Mouse (Mus musculus) liver, embryonic 16.5 days (tissue): ENCODE results near the gene Cdc42bpa. TPM values are rescaled to one million over a fixed set of nuclear protein-coding genes. Genes with fewer than 3 reads are reported as not detected.

Experiments
- ATAC-seq: fragments of 200-750 bp; cut with Nextera tagmentation; 2 replicates; pipeline ENCODE4 v1.8.0; 2017; ENCODE audit warnings: low read depth, mild to moderate bottlenecking, moderate number of reproducible peaks, moderate library complexity
- H3K27ac ChIP-seq: fragments of 300-500 bp; sonication (generic); 2 replicates; pipeline ENCODE4 v1.5.1; 2014; ENCODE audit warnings: mild to moderate bottlenecking, low read length
- H3K27me3 ChIP-seq: fragments of 300-500 bp; sonication (generic); 2 replicates; pipeline ENCODE4 v1.6.1; 2014; ENCODE audit warnings: low read depth, low read length, mixed read lengths; ENCODE audit not compliant: control insufficient read depth, insufficient read depth
- H3K36me3 ChIP-seq: fragments of 300-500 bp; sonication (generic); 2 replicates; pipeline ENCODE4 v1.6.1; 2014; ENCODE audit warnings: mild to moderate bottlenecking; ENCODE audit not compliant: control insufficient read depth, insufficient read depth
- H3K4me1 ChIP-seq: fragments of 300-500 bp; sonication (generic); 2 replicates; pipeline ENCODE4 v1.6.1; 2014; ENCODE audit warnings: low read depth, low read length, mixed read lengths; ENCODE audit not compliant: control insufficient read depth
- H3K4me2 ChIP-seq: fragments of 300-500 bp; sonication (generic); 2 replicates; pipeline ENCODE4 v1.6.1; 2014; ENCODE audit warnings: low read depth, low read length, mixed read lengths
- H3K4me3 ChIP-seq: fragments of 300-500 bp; sonication (generic); 2 replicates; pipeline ENCODE4 v1.5.1; 2014; ENCODE audit warnings: low read depth, mild to moderate bottlenecking, low read length
- H3K9ac ChIP-seq: fragments of 300-500 bp; sonication (generic); 2 replicates; pipeline ENCODE4 v1.6.1; 2014; ENCODE audit warnings: low read depth, low read length
- H3K9me3 ChIP-seq: fragments of 300-500 bp; sonication (generic); replicated peaks from 2 replicates; pipeline ENCODE4 v1.6.1; 2016; ENCODE audit warnings: low read length; ENCODE audit not compliant: control insufficient read depth
- WGBS: fragments of 180-500 bp; shearing (Covaris S2); extraction: QIAGEN DNeasy Blood & Tissue Kit; methylation state at CpG from one replicate; pipeline ENCODE4 v1.1.7; 2014; ENCODE audit not compliant: insufficient replicate concordance; 5-methylcytosine and 5-hydroxymethylcytosine counted together
- polyA plus RNA-seq: library from polyadenylated mRNA; unstranded; fragments of >200 nt; fragmentation: Nextera tagmentation; extraction: Ambion mirVana; gene quantifications from 2 replicates; pipeline ENCODE4 v1.2.1, GENCODE M21; 2015

Cdc42bpa gene
- polyA plus RNA-seq, 1 experiment from 2014 or later: 6.7 TPM

DNA sequence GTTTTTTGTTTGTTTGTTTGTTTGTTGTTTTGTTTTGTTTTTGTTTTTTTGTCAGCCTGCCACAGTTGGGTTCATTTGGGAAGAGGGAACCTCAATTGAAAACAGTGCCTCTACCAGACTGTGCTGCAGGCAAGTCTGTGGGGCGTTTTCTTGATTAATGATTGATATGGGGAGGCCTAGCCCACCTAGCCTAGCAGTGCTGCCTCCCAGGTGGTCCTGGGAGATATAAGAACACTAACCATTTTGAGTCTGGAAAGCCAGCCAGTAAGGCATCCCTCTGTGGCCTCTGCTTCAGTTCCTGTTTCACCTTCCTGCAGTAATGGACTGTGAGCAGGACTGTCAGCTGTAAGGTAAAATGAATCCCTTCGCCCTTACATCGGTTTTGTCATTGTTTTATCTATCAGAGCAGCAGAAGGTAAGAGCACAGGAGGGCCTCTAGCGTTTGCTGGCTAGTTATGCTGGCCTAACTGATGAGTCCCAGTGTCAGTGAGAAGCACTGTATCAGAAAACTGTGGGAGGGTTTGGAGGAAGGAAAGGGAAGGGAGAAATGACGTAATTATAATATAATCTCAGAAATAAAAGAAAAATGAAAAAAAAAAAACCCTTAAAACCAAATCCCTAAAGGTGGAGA lies 15.5 kb downstream of the Cdc42bpa start:
- Histone ChIP-seq H3K4me2 (peak overlapping the region; percentile 53), H3K4me1 (peaks cover 31% of the 10 kb centered on the region), H3K9ac (peak overlapping the region; percentile 50), H3K9me3 (no peaks in the 10 kb centered on the region), H3K36me3 (no peaks in the 10 kb centered on the region), H3K4me3 (peak overlapping the region; percentile 41), H3K27me3 (no peaks in the 10 kb centered on the region), H3K27ac (peak overlapping the region; percentile 63)
- WGBS: 17% methylated on average over 5 of the region's 5 CpGs
- ATAC-seq: peak; percentile 90

DNA sequence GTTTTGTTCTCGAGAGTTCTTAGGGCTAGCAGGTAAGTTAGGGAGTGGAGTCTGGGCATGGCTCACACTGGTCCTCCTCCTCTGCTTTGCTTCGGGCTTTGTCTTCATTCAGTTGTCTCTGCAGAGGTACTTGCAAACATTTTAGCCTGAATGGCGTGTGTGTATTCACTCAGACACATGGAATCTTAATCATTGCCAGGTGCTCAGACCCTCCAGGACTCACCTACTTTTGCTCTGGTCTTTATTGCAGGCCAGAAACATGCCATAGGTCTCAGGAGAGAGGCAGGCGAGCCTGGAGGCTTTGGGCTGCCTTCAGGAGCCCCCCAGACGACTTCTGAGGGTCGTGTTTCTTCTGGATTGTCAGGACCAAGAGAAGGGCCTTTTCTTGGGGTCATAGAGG lies 17.2 kb downstream of the Cdc42bpa start:
- no peak overlapping the region for H3K4me2 ChIP-seq
- 67% methylated on average over 6 of the region's 6 CpGs for WGBS
- no peak for ATAC-seq
- H3K36me3 ChIP-seq: 0 out of 2 replicates have a peak, but pooled peaks cover 2% of the 10 kb centered on the region
- H3K27ac ChIP-seq: no peak overlapping the region
- H3K27me3 ChIP-seq: no peaks in the 10 kb centered on the region
- no peaks in the 10 kb centered on the region for H3K9me3 ChIP-seq
- H3K4me3 ChIP-seq: no peak overlapping the region
- peaks cover 39% of the 10 kb centered on the region for H3K4me1 ChIP-seq
- no peak overlapping the region for H3K9ac ChIP-seq

DNA sequence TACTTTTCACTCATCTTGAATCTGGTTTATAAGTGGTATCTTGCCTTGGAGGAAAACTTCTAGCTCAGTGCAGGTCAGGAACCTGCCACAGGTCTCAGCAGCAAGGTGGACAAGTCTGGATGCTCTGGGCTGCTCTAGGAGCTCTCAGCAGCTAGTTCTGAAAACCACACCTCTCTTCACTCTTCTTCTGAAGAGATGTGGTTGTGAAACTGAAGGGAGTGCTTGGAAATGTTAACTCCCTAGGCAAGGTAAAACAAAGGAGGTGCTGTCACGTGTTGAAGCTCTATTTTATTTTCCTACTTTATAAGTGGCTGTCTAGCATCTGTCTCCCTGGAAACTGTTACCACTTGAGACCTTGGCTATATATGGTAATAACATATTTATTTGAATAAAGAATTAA lies 18.5 kb downstream of the Cdc42bpa start:
- no peak overlapping the region for H3K27ac ChIP-seq
- H3K9ac ChIP-seq: no peak overlapping the region
- WGBS: 64% methylated on average over 1 of the region's 1 CpGs
- no peak overlapping the region for H3K4me3 ChIP-seq
- peaks cover 39% of the 10 kb centered on the region for H3K4me1 ChIP-seq
- H3K9me3 ChIP-seq: no peaks in the 10 kb centered on the region
- ATAC-seq: no peak
- H3K36me3 ChIP-seq: 0 out of 2 replicates have a peak, but pooled peaks cover 2% of the 10 kb centered on the region
- H3K27me3 ChIP-seq: no peaks in the 10 kb centered on the region
- no peak overlapping the region for H3K4me2 ChIP-seq

DNA sequence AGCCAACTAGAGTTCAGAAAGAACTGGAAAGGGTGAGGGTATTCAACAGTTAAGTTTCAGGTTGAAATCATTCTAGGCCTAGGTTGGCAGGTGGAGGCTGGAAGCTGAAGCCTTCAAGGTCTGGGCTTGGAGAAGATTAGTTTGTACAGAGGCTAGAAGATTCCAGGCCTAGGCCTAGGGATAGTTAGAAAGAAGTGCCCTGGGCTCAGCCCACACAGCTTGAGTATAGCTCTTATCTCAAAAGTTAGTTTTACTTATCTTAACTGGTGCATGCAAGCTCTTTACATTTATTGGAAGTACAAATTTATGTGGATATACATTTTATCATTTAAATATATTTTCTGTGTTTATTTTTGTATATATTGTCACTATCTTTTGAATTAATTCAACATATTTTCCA lies 21.4 kb downstream of the Cdc42bpa start:
- Histone ChIP-seq H3K4me1 (peaks cover 20% of the 10 kb centered on the region), H3K4me2 (no peak overlapping the region), H3K9ac (no peak overlapping the region), H3K36me3 (0 out of 2 replicates have a peak, but pooled peaks cover 2% of the 10 kb centered on the region), H3K9me3 (no peaks in the 10 kb centered on the region), H3K27ac (no peak overlapping the region), H3K4me3 (no peak overlapping the region), H3K27me3 (no peaks in the 10 kb centered on the region)
- peak; percentile 45 for ATAC-seq

DNA sequence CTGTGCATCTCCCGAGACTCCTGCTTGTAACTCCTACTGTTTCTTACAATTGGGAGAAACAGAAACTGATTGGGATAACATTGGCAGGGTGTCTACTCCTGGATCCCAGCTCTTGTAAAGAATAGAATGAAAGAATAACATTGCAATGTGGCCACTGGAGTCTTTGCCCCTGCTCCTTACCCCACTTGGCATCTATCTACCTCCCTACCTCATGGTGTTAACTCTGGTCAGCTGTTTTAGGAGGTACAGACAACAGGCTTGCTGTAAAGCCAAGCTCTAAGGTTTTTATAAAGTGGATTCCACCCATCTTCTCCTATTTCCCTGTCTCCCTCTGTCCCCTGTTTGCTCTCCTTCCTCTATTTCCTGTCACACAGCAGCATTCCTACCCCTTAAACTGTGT lies 21.9 kb downstream of the Cdc42bpa start:
- no peak overlapping the region for H3K9ac ChIP-seq
- H3K36me3 ChIP-seq: 0 out of 2 replicates have a peak, but pooled peaks cover 2% of the 10 kb centered on the region
- ATAC-seq: no peak

DNA sequence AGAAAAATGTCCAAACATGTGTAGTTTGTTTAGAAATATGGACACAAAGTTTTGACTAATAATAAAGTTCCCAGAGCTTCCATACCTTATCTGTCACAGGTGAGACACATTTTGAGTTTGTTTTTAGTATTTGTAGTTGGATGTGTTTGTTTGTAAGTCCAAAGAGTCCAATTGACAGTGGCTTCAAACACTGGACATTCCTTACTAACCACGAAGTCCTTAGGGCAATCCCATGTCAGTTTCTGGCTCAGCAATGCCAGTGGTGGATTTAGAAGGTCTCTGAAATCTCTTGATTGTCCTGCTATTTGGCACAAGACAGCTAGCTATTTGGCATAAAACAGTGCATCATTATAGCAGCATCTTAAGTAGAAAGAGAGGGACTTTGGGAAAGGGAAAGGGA lies 22.7 kb downstream of the Cdc42bpa start:
- Histone ChIP-seq H3K27ac (peak overlapping the region; percentile 33; the same call in 1 of the 2 replicates), H3K9me3 (no peaks in the 10 kb centered on the region), H3K9ac (no peak overlapping the region), H3K4me1 (peaks cover 13% of the 10 kb centered on the region), H3K4me2 (no peak overlapping the region), H3K36me3 (0 out of 2 replicates have a peak, but pooled peaks cover 2% of the 10 kb centered on the region), H3K4me3 (no peak overlapping the region), H3K27me3 (no peaks in the 10 kb centered on the region)
- peak; percentile 50; the same call in 1 of the 2 replicates for ATAC-seq
- 68% methylated on average over 1 of the region's 1 CpGs for WGBS

More for the DNA sequence above, 21.9 kb downstream of the Cdc42bpa start:
- Histone ChIP-seq H3K9me3 (no peaks in the 10 kb centered on the region), H3K27me3 (no peaks in the 10 kb centered on the region), H3K4me2 (no peak overlapping the region), H3K27ac (peak overlapping the region; percentile 33; the same call in 1 of the 2 replicates), H3K4me3 (no peak overlapping the region), H3K4me1 (peaks cover 17% of the 10 kb centered on the region)
- WGBS: 73% methylated on average over 1 of the region's 1 CpGs

DNA sequence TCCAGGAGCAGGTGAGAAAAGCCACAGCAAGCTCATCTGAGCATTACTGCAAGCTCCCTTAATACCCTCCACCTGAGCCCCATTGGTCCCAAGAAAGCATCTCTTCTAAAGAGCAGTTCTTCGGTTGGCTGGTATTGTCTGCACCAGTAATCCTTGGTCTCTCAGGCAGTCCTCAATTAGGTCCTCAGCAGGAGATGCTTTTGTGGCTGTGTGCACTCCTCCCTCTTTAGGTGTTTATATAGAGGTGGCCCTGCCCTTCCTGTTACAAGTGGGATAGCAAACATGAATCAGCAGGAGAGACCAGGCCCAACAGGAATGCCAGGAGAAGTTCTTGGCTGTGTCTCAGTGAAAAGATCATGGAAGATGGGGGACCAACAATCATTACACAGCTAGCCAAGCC lies 23.9 kb downstream of the Cdc42bpa start:
- ATAC-seq: no peak

DNA sequence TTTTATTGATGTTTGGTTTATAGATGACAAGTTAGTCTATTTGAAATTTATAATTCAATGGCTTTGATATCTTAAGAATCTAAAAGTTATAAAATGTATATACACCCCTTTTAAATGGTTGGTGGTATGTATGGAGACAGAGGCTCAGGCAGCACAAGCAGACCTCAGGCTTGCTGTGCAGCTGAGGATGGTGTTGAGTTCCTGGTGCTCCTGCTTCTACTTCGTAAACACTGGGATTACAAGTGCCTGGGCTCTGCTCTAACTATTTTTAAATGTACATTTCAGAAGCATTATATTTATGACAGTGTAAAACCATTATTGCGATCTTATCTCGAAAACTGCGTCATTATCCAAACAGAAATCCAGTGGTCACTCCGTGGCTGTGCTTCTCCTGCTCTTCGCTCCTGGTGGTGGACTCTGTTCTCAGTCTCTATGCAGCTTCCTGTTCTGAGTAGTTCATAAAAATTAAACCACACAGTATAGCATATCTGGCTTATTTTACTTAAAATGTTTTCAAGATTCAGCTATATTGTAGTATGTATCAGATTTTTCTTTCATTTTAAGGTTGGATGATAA lies 31.5 kb downstream of the Cdc42bpa start:
- H3K36me3 ChIP-seq: no peaks in the 10 kb centered on the region
- H3K27ac ChIP-seq: no peak overlapping the region; the same call in 1 of the 2 replicates
- peak overlapping the region; percentile 15; the same call in 1 of the 2 replicates for H3K4me3 ChIP-seq
- no peaks in the 10 kb centered on the region for H3K27me3 ChIP-seq
- H3K9ac ChIP-seq: no peak overlapping the region
- peaks cover 2% of the 10 kb centered on the region; the same call in 1 of the 2 replicates for H3K4me1 ChIP-seq
- H3K9me3 ChIP-seq: no peaks in the 10 kb centered on the region
- 48% methylated on average over 6 of the region's 6 CpGs for WGBS
- no peak overlapping the region for H3K4me2 ChIP-seq
- peak; percentile 41; the same call in 1 of the 2 replicates for ATAC-seq

More for the DNA sequence above, 23.9 kb downstream of the Cdc42bpa start:
- Histone ChIP-seq H3K27ac (no peak overlapping the region; the same call in 1 of the 2 replicates), H3K9me3 (no peaks in the 10 kb centered on the region), H3K4me3 (no peak overlapping the region), H3K9ac (no peak overlapping the region), H3K4me1 (peaks cover 8% of the 10 kb centered on the region), H3K36me3 (0 out of 2 replicates have a peak, but pooled peaks cover 2% of the 10 kb centered on the region), H3K4me2 (no peak overlapping the region), H3K27me3 (no peaks in the 10 kb centered on the region)
- WGBS: 82% methylated on average over 1 of the region's 1 CpGs

DNA sequence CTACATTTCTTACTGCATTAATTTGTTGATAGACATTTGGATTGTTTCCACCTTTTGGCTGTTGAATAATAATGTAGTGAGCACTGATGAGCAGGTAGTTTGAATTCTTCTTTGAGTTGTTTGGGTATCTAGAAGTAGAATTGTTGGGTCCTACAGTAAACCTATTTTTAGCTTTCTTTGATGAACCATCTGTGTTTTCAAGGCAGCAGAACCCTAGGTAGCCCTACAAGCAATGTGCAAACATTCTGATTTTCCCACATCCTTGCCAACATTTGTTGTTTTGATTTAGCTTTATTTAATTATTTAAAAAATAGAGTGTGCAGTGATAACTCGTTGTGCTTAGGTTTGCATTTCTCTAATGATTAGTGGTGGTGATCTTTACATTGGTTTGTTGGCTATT lies 32.0 kb downstream of the Cdc42bpa start:
- ATAC-seq: no peak
- WGBS: 69% methylated on average over 1 of the region's 1 CpGs

More for the DNA sequence above, 32.0 kb downstream of the Cdc42bpa start:
- Histone ChIP-seq H3K4me3 (no peak overlapping the region), H3K9me3 (no peaks in the 10 kb centered on the region), H3K4me1 (peaks cover 2% of the 10 kb centered on the region; the same call in 1 of the 2 replicates), H3K9ac (no peak overlapping the region), H3K27ac (no peak overlapping the region), H3K27me3 (no peaks in the 10 kb centered on the region), H3K36me3 (no peaks in the 10 kb centered on the region), H3K4me2 (no peak overlapping the region)
